Mouse (Mus musculus) CH12.LX (cell line): Measurements from ENCODE around the gene Mrpl33. TPM values are rescaled to one million over a fixed set of nuclear protein-coding genes. Genes with fewer than 3 reads are reported as not detected.

ENCODE experiments used
- DNase-seq: peaks from one replicate; pipeline ENCODE4 v3.0.0-alpha.2; 2013; ENCODE audit errors: extremely low read depth
- H3K27ac ChIP-seq: 2 replicates; pipeline ENCODE4 v1.5.1; 2012; ENCODE audit warnings: low read depth, mild to moderate bottlenecking, control low read depth, moderate library complexity; ENCODE audit not compliant: insufficient read depth
- H3K27me3 ChIP-seq: replicated peaks from 2 replicates; pipeline ENCODE3; 2012; ENCODE audit warnings: inconsistent platforms
- H3K36me3 ChIP-seq, 2 experiments: replicated peaks in 1 of 2; 2 replicates each; pipeline versions ENCODE3 to v1.6.1; 2012; ENCODE audit warnings: inconsistent platforms in 1 of 2, low read length in 1 of 2, mild to moderate bottlenecking in 1 of 2, mixed read lengths in 1 of 2, moderate library complexity in 1 of 2; ENCODE audit not compliant: control insufficient read depth in 1 of 2, insufficient read depth in 1 of 2
- H3K4me1 ChIP-seq, 2 experiments: 2 replicates each; pipeline ENCODE4 v1.6.1; 2012; ENCODE audit warnings: inconsistent platforms in 1 of 2, moderate library complexity in 1 of 2; ENCODE audit not compliant: insufficient read depth in 2 of 2, control insufficient read depth in 1 of 2
- H3K4me2 ChIP-seq: 2 replicates; pipeline ENCODE4 v1.6.1; 2012; ENCODE audit warnings: low read depth, mild to moderate bottlenecking, control low read depth; ENCODE audit not compliant: poor library complexity, insufficient read depth, severe bottlenecking
- H3K4me3 ChIP-seq, 3 experiments: fragments of 150-350 bp in 1 of 3; sonication (generic) in 1 of 3; replicated peaks in 1 of 3; 2 replicates each; pipeline versions ENCODE3 to v1.5.1; 2011 to 2012; ENCODE audit warnings: low read depth in 2 of 3, low read length in 2 of 3, mild to moderate bottlenecking in 2 of 3, moderate library complexity in 2 of 3, control low read depth in 1 of 3, improper control_type of control experiment in 1 of 3, inconsistent platforms in 1 of 3, mixed read lengths in 1 of 3; ENCODE audit not compliant: poor library complexity in 1 of 3
- H3K79me2 ChIP-seq: replicated peaks from 2 replicates; pipeline ENCODE4 v1.6.1; 2012; ENCODE audit warnings: mild to moderate bottlenecking, moderate library complexity; ENCODE audit not compliant: control insufficient read depth, poor library complexity, insufficient read depth, severe bottlenecking; ENCODE audit errors: extremely low read depth
- H3K9ac ChIP-seq: 2 replicates; pipeline ENCODE4 v1.6.1; 2012; ENCODE audit warnings: low read depth, mild to moderate bottlenecking, control low read depth, moderate library complexity; ENCODE audit not compliant: insufficient read depth
- H3K9me3 ChIP-seq: replicated peaks from 2 replicates; pipeline ENCODE3; 2012; ENCODE audit warnings: low read length, inconsistent platforms, mixed read lengths
- BHLHE40 ChIP-seq: IDR thresholded peaks from 2 replicates; pipeline ENCODE4 v1.6.1; 2011; ENCODE audit warnings: mild to moderate bottlenecking, low read depth, low read length, improper control_type of control experiment
- CHD1 ChIP-seq: IDR thresholded peaks from 2 replicates; pipeline ENCODE4 v1.6.1; 2012; ENCODE audit warnings: low read depth, low read length, improper control_type of control experiment, inconsistent platforms
- CHD2 ChIP-seq: IDR thresholded peaks from 2 replicates; pipeline ENCODE4 v1.6.1; 2011; ENCODE audit warnings: low read length, improper control_type of control experiment
- CTCF ChIP-seq, 2 experiments: IDR thresholded peaks in 1 of 2; conservative IDR thresholded peaks in 1 of 2; 2 replicates each; pipeline ENCODE4 v1.5.1; 2011 to 2012; ENCODE audit warnings: low read depth in 2 of 2, low read length in 2 of 2, improper control_type of control experiment in 1 of 2, inconsistent platforms in 1 of 2, mild to moderate bottlenecking in 1 of 2, moderate library complexity in 1 of 2
- IRF4 ChIP-seq: IDR thresholded peaks from 2 replicates; pipeline ENCODE4 v1.6.1; 2014; ENCODE audit warnings: low read depth, mild to moderate bottlenecking, inconsistent platforms, low read length, improper control_type of control experiment
- JUN ChIP-seq: IDR thresholded peaks from 2 replicates; pipeline ENCODE4 v1.6.1; 2011; ENCODE audit warnings: low read depth, mild to moderate bottlenecking, low read length, improper control_type of control experiment, moderate library complexity; ENCODE audit not compliant: insufficient read depth
- KAT2A ChIP-seq: IDR thresholded peaks from 2 replicates; pipeline ENCODE4 v1.6.1; 2012; ENCODE audit warnings: low read length, improper control_type of control experiment, inconsistent platforms; ENCODE audit not compliant: insufficient replicate concordance
- MAX ChIP-seq: IDR thresholded peaks from 2 replicates; pipeline ENCODE4 v1.6.1; 2011; ENCODE audit warnings: low read length, improper control_type of control experiment
- MAZ ChIP-seq: IDR thresholded peaks from 2 replicates; pipeline ENCODE4 v1.6.1; 2012; ENCODE audit warnings: low read depth, mild to moderate bottlenecking, inconsistent platforms, low read length, improper control_type of control experiment, moderate library complexity
- MXI1 ChIP-seq: IDR thresholded peaks from 2 replicates; pipeline ENCODE4 v1.6.1; 2011; ENCODE audit warnings: mild to moderate bottlenecking, low read depth, low read length, improper control_type of control experiment
- NELFE ChIP-seq: IDR thresholded peaks from 2 replicates; pipeline ENCODE4 v1.6.1; 2011; ENCODE audit warnings: low read depth, low read length, improper control_type of control experiment
- POLR2AphosphoS2 ChIP-seq: IDR thresholded peaks from 2 replicates; pipeline ENCODE4 v1.6.1; 2011; ENCODE audit warnings: low read depth, low read length, improper control_type of control experiment
- RCOR1 ChIP-seq: conservative IDR thresholded peaks from 2 replicates; pipeline ENCODE4 v1.6.1; 2012; ENCODE audit warnings: low read depth, mild to moderate bottlenecking, inconsistent platforms, low read length, improper control_type of control experiment
- ZC3H11A ChIP-seq: IDR thresholded peaks from 2 replicates; pipeline ENCODE4 v1.6.1; 2012; ENCODE audit warnings: low read depth, mild to moderate bottlenecking, inconsistent platforms, low read length, improper control_type of control experiment
- ZMIZ1 ChIP-seq: IDR thresholded peaks from 2 replicates; pipeline ENCODE4 v1.6.1; 2012; ENCODE audit warnings: low read depth, mild to moderate bottlenecking, inconsistent platforms, low read length, improper control_type of control experiment
- ZNF384 ChIP-seq: IDR thresholded peaks from 2 replicates; pipeline ENCODE4 v1.6.1; 2012; ENCODE audit warnings: low read depth, low read length, improper control_type of control experiment, inconsistent platforms
- dilution Hi-C: fragments of 300-500 bp; cut with MboI; formaldehyde crosslinking; loops from 2 replicates; pipeline ENCODE4 v1.14.3; 2020; ENCODE audit warnings: low sequenced_read_pairs; ENCODE audit not compliant: extremely low pct_unique_long_range_greater_than_20kb, extremely low pct_ligation_motif_present
- in situ Hi-C: fragments of 300-500 bp; cut with MboI; formaldehyde crosslinking; loops from 3 replicates; pipeline ENCODE4 v1.14.3; 2019; ENCODE audit warnings: low sequenced_read_pairs, low pct_ligation_motif_present, low pct_unique_long_range_greater_than_20kb, mixed read lengths
- polyA plus RNA-seq: library from polyadenylated mRNA; unstranded; fragments of >175 nt; gene quantifications from 2 replicates; pipeline ENCODE4 v1.2.1, GENCODE M21; 2012; ENCODE audit warnings: low read depth; ENCODE audit not compliant: insufficient read length
- total RNA-seq, 2 experiments: library from RNA; depleted of rRNA; stranded (reverse); fragments of 300-350 nt in 1 of 2; fragments of >200 nt in 1 of 2; gene quantifications; 2 replicates each; pipeline ENCODE4 v1.2.3; 2012 to 2014

The Mrpl33 gene
- total and polyA plus RNA-seq, 3 experiments: 114 to 336 (median 168) TPM

GRCm38 (mm10) chr5:31581932-31582331 lies 14.8 kb upstream of the Mrpl33 start:
- Histone ChIP-seq H3K27ac (no peak overlapping the region), H3K9ac (no peak overlapping the region), H3K4me2 (no peak overlapping the region), H3K27me3 (no peaks in the 10 kb centered on the region), H3K4me1 (no peaks in the 10 kb centered on the region), H3K36me3 (peaks cover 0 to 3% of the 10 kb centered on the region in 2 experiments), H3K79me2 (no peaks in the 10 kb centered on the region), H3K4me3 (no peak overlapping the region), H3K9me3 (peaks cover 7% of the 10 kb centered on the region)
- DNase-seq: no peak
- in situ Hi-C loops (no loop called here), dilution Hi-C loops (no loop called here)
- TF ChIP-seq CHD1: no peak
- no peak for TF ChIP-seq NELFE
- TF ChIP-seq ZC3H11A: no peak
- TF ChIP-seq KAT2A: no peak
- no peak for TF ChIP-seq RCOR1

- H3K27ac ChIP-seq: no peak overlapping the region
- H3K36me3 ChIP-seq: peaks cover 0 to 3% of the 10 kb centered on the region in 2 experiments
- no peaks in the 10 kb centered on the region for H3K79me2 ChIP-seq
- no peak for TF ChIP-seq CTCF (conservative IDR thresholded peaks at IDR 0.05 in 1 of 2, IDR thresholded peaks at IDR 0.05 in 1 of 2; ENCODE audit: low read depth in 2 of 2, low read length in 2 of 2)
- TF ChIP-seq BHLHE40: no peak
- TF ChIP-seq MAX: no peak
- no peak for TF ChIP-seq ZNF384
- no peak for TF ChIP-seq CHD1
- TF ChIP-seq MAZ: no peak
- TF ChIP-seq IRF4: no peak
- no peak for TF ChIP-seq KAT2A
- TF ChIP-seq POLR2AphosphoS2: no peak
- no peak for TF ChIP-seq CHD2
- TF ChIP-seq, all 38 proteins: peak for 0
- Histone ChIP-seq H3K27me3 (no peaks in the 10 kb centered on the region), H3K4me2 (no peak overlapping the region), H3K4me3 (no peak overlapping the region), H3K9me3 (peaks cover 7% of the 10 kb centered on the region), H3K9ac (no peak overlapping the region), H3K4me1 (no peaks in the 10 kb centered on the region)
- DNase-seq: no peak
- in situ Hi-C loops (no loop called here), dilution Hi-C loops (no loop called here)
These were observed 13.5 kb upstream of the Mrpl33 start for GRCm38 (mm10) chr5:31583261-31583660.

- TF ChIP-seq KAT2A: no peak
- no peak for TF ChIP-seq CHD1
- no peak for TF ChIP-seq JUN
- no peak for TF ChIP-seq ZMIZ1
- no peak for TF ChIP-seq MXI1
- no peak for TF ChIP-seq BHLHE40
- dilution Hi-C loops (no loop called here), in situ Hi-C loops (no loop called here)
These were observed 11.2 kb upstream of the Mrpl33 start for GRCm38 (mm10) chr5:31585526-31585925.

More at GRCm38 (mm10) chr5:31585526-31585925, 11.2 kb upstream of the Mrpl33 start:
- H3K27ac ChIP-seq: no peak overlapping the region
- no peak overlapping the region for H3K9ac ChIP-seq
- H3K36me3 ChIP-seq: peaks cover 0 to 3% of the 10 kb centered on the region in 2 experiments
- no peak overlapping the region for H3K4me3 ChIP-seq
- no peaks in the 10 kb centered on the region for H3K79me2 ChIP-seq
- DNase-seq: no peak
- H3K27me3 ChIP-seq: no peaks in the 10 kb centered on the region
- H3K4me1 ChIP-seq: no peaks in the 10 kb centered on the region
- no peak overlapping the region for H3K4me2 ChIP-seq
- peaks cover 12% of the 10 kb centered on the region for H3K9me3 ChIP-seq
